Mouse (Mus musculus) liver, postnatal 0 days (tissue): Measurements from ENCODE around the gene A930017K11Rik.

ENCODE experiments used
- CTCF ChIP-seq: sonication (generic); IDR thresholded peaks from 2 replicates; pipeline ENCODE4 v1.5.1; 2016; ENCODE audit warnings: antibody characterized with exemption, low read depth
- EP300 ChIP-seq: IDR thresholded peaks from 2 replicates; pipeline ENCODE4 v1.6.1; 2016; ENCODE audit warnings: antibody characterized with exemption, low read depth, mild to moderate bottlenecking

- TF ChIP-seq CTCF, result no peak
- TF ChIP-seq EP300, result peak; percentile 98
Measured at GRCm38 (mm10) chr17:25942597-25943151, 9.7 kb downstream of the A930017K11Rik start.
